Mouse (Mus musculus): ENCODE results near the gene Ifitm7.
"Not testable (repeated sequence)": the region's sequence is repeated elsewhere in the genome, so short reads cannot be mapped to it uniquely, and the experiment has no call there.

Ifitm7 gene

GRCm38 (mm10) chr16:13986574-13987478, at the start of gene Ifitm7, which contains the start of gene 2900011O08Rik:
TSS of gene Ifitm7 (minus strand) at chr16:13986888.
TSS of gene 2900011O08Rik (plus strand) at chr16:13986604.
- no peak for DNase-seq

GRCm38 (mm10) chr16:14033076-14033475, 46.4 kb upstream of the Ifitm7 start:
- no peak for DNase-seq

GRCm38 (mm10) chr16:14030650-14031049, 44.0 kb upstream of the Ifitm7 start:
- peak in 1 of 2 experiments; percentile 34 for DNase-seq

- DNase-seq = no peak
These were observed 43.2 kb upstream of the Ifitm7 start for GRCm38 (mm10) chr16:14029851-14030250.

GRCm38 (mm10) chr16:14029072-14029471, 42.4 kb upstream of the Ifitm7 start:
- no peak for DNase-seq

GRCm38 (mm10) chr16:14025091-14025990, 38.7 kb upstream of the Ifitm7 start:
- no peak for DNase-seq

- no peak for DNase-seq
These were observed 34.6 kb upstream of the Ifitm7 start for GRCm38 (mm10) chr16:14021166-14021822.

GRCm38 (mm10) chr16:14017306-14017705, 30.6 kb upstream of the Ifitm7 start:
- DNase-seq = no peak

- peak; percentile 50 to 54 for DNase-seq
These were observed 23.3 kb upstream of the Ifitm7 start for GRCm38 (mm10) chr16:14009966-14010365.

- DNase-seq = peak in 1 of 2 experiments; percentile 38
These were observed 22.0 kb upstream of the Ifitm7 start for GRCm38 (mm10) chr16:14008708-14009107.

GRCm38 (mm10) chr16:14008081-14008480, 21.4 kb upstream of the Ifitm7 start:
- DNase-seq = peak; percentile 24 to 68

- peak; percentile 82 to 87 for DNase-seq
These were observed 18.6 kb upstream of the Ifitm7 start for GRCm38 (mm10) chr16:14005266-14005665.

- DNase-seq = peak; percentile 49 to 60
These were observed 18.0 kb upstream of the Ifitm7 start for GRCm38 (mm10) chr16:14004726-14005125.

GRCm38 (mm10) chr16:14004170-14004569, 17.5 kb upstream of the Ifitm7 start:
- DNase-seq = peak; percentile 70 to 82

GRCm38 (mm10) chr16:14003386-14004130, 16.9 kb upstream of the Ifitm7 start:
- DNase-seq = peak; percentile 70 to 79

- DNase-seq = no peak
These were observed 7.8 kb upstream of the Ifitm7 start for GRCm38 (mm10) chr16:13994502-13994901.

- peak; percentile 48 to 72 for DNase-seq
These were observed 7.4 kb upstream of the Ifitm7 start for GRCm38 (mm10) chr16:13994076-13994475.

- no peak for DNase-seq
These were observed 6.0 kb upstream of the Ifitm7 start for GRCm38 (mm10) chr16:13992518-13993248.

- DNase-seq = no peak
These were observed 503 bp downstream of the Ifitm7 start for GRCm38 (mm10) chr16:13986197-13986573.

- DNase-seq = no peak
These were observed 3.5 kb downstream of the Ifitm7 start for GRCm38 (mm10) chr16:13983161-13983560.

- not testable (repeated sequence) for DNase-seq
These were observed 5.0 kb downstream of the Ifitm7 start for GRCm38 (mm10) chr16:13981726-13982125.
